Mouse (Mus musculus): ENCODE data around the gene Dgki.

DNA sequence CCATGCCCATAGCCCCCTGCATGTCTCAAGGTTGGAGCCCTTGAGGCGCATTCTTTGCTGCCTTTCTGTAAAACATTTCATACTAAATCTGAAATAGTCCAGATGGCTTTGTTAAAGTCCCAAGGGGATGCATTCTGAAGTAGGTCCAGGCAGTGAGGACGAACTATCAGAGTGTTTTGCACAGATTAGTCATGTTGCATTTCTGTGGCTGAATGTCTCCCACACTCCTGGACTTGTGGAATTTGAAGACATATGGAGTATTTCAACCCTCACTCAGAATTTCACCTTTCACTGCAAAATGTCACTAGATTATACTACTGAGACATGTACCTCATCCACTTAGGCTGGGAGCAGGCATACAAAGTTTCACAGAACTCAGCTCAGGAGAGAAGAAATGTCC is 403.3 kb downstream of the Dgki start:
- TF ChIP-seq POLR2A (IDR thresholded peaks at IDR 0.05; ENCODE audit: borderline replicate concordance, low read depth, low read length) = no peak
- no peak for TF ChIP-seq CTCF (IDR thresholded peaks at IDR 0.05; ENCODE audit: low read depth, low read length)
